Mouse (Mus musculus) CH12.LX (cell line): ENCODE data around the gene 1700066M21Rik. TPM values are rescaled to one million over a fixed set of nuclear protein-coding genes. Genes with fewer than 3 reads are reported as not detected.

Experiments used
- DNase-seq: peaks from one replicate; pipeline ENCODE4 v3.0.0-alpha.2; 2013; ENCODE audit errors: extremely low read depth
- H3K27ac ChIP-seq: 2 replicates; pipeline ENCODE4 v1.5.1; 2012; ENCODE audit warnings: low read depth, mild to moderate bottlenecking, control low read depth, moderate library complexity; ENCODE audit not compliant: insufficient read depth
- H3K27me3 ChIP-seq: replicated peaks from 2 replicates; pipeline ENCODE3; 2012; ENCODE audit warnings: inconsistent platforms
- H3K36me3 ChIP-seq, 2 experiments: replicated peaks in 1 of 2; 2 replicates each; pipeline versions ENCODE3 to v1.6.1; 2012; ENCODE audit warnings: inconsistent platforms in 1 of 2, low read length in 1 of 2, mild to moderate bottlenecking in 1 of 2, mixed read lengths in 1 of 2, moderate library complexity in 1 of 2; ENCODE audit not compliant: control insufficient read depth in 1 of 2, insufficient read depth in 1 of 2
- H3K4me1 ChIP-seq, 2 experiments: 2 replicates each; pipeline ENCODE4 v1.6.1; 2012; ENCODE audit warnings: inconsistent platforms in 1 of 2, moderate library complexity in 1 of 2; ENCODE audit not compliant: insufficient read depth in 2 of 2, control insufficient read depth in 1 of 2
- H3K4me2 ChIP-seq: 2 replicates; pipeline ENCODE4 v1.6.1; 2012; ENCODE audit warnings: low read depth, mild to moderate bottlenecking, control low read depth; ENCODE audit not compliant: poor library complexity, insufficient read depth, severe bottlenecking
- H3K4me3 ChIP-seq, 3 experiments: fragments of 150-350 bp in 1 of 3; sonication (generic) in 1 of 3; replicated peaks in 1 of 3; 2 replicates each; pipeline versions ENCODE3 to v1.5.1; 2011 to 2012; ENCODE audit warnings: low read depth in 2 of 3, low read length in 2 of 3, mild to moderate bottlenecking in 2 of 3, moderate library complexity in 2 of 3, control low read depth in 1 of 3, improper control_type of control experiment in 1 of 3, inconsistent platforms in 1 of 3, mixed read lengths in 1 of 3; ENCODE audit not compliant: poor library complexity in 1 of 3
- H3K79me2 ChIP-seq: replicated peaks from 2 replicates; pipeline ENCODE4 v1.6.1; 2012; ENCODE audit warnings: mild to moderate bottlenecking, moderate library complexity; ENCODE audit not compliant: control insufficient read depth, poor library complexity, insufficient read depth, severe bottlenecking; ENCODE audit errors: extremely low read depth
- H3K9ac ChIP-seq: 2 replicates; pipeline ENCODE4 v1.6.1; 2012; ENCODE audit warnings: low read depth, mild to moderate bottlenecking, control low read depth, moderate library complexity; ENCODE audit not compliant: insufficient read depth
- H3K9me3 ChIP-seq: replicated peaks from 2 replicates; pipeline ENCODE3; 2012; ENCODE audit warnings: low read length, inconsistent platforms, mixed read lengths
- BHLHE40 ChIP-seq: IDR thresholded peaks from 2 replicates; pipeline ENCODE4 v1.6.1; 2011; ENCODE audit warnings: mild to moderate bottlenecking, low read depth, low read length, improper control_type of control experiment
- CHD1 ChIP-seq: IDR thresholded peaks from 2 replicates; pipeline ENCODE4 v1.6.1; 2012; ENCODE audit warnings: low read depth, low read length, improper control_type of control experiment, inconsistent platforms
- CHD2 ChIP-seq: IDR thresholded peaks from 2 replicates; pipeline ENCODE4 v1.6.1; 2011; ENCODE audit warnings: low read length, improper control_type of control experiment
- CTCF ChIP-seq, 2 experiments: IDR thresholded peaks in 1 of 2; conservative IDR thresholded peaks in 1 of 2; 2 replicates each; pipeline ENCODE4 v1.5.1; 2011 to 2012; ENCODE audit warnings: low read depth in 2 of 2, low read length in 2 of 2, improper control_type of control experiment in 1 of 2, inconsistent platforms in 1 of 2, mild to moderate bottlenecking in 1 of 2, moderate library complexity in 1 of 2
- E2F4 ChIP-seq: IDR thresholded peaks from 2 replicates; pipeline ENCODE4 v1.6.1; 2011; ENCODE audit warnings: low read depth, low read length, improper control_type of control experiment; ENCODE audit not compliant: insufficient replicate concordance
- ELF1 ChIP-seq: IDR thresholded peaks from 2 replicates; pipeline ENCODE4 v1.6.1; 2014; ENCODE audit warnings: low read depth, mild to moderate bottlenecking, inconsistent platforms, low read length, improper control_type of control experiment
- EP300 ChIP-seq: IDR thresholded peaks from 2 replicates; pipeline ENCODE4 v1.6.1; 2011; ENCODE audit warnings: low read length, improper control_type of control experiment
- ETS1 ChIP-seq: conservative IDR thresholded peaks from 2 replicates; pipeline ENCODE4 v1.6.1; 2012; ENCODE audit warnings: low read depth, mild to moderate bottlenecking, inconsistent platforms, low read length, improper control_type of control experiment, moderate library complexity
- GABPA ChIP-seq: IDR thresholded peaks from 2 replicates; pipeline ENCODE4 v1.6.1; 2012; ENCODE audit warnings: low read depth, low read length, improper control_type of control experiment, inconsistent platforms; ENCODE audit not compliant: insufficient replicate concordance
- HCFC1 ChIP-seq: IDR thresholded peaks from 2 replicates; pipeline ENCODE4 v1.6.1; 2012; ENCODE audit warnings: low read depth, mild to moderate bottlenecking, inconsistent platforms, low read length, improper control_type of control experiment
- IRF4 ChIP-seq: IDR thresholded peaks from 2 replicates; pipeline ENCODE4 v1.6.1; 2014; ENCODE audit warnings: low read depth, mild to moderate bottlenecking, inconsistent platforms, low read length, improper control_type of control experiment
- JUN ChIP-seq: IDR thresholded peaks from 2 replicates; pipeline ENCODE4 v1.6.1; 2011; ENCODE audit warnings: low read depth, mild to moderate bottlenecking, low read length, improper control_type of control experiment, moderate library complexity; ENCODE audit not compliant: insufficient read depth
- JUND ChIP-seq: conservative IDR thresholded peaks from 2 replicates; pipeline ENCODE4 v1.6.1; 2011; ENCODE audit warnings: low read depth, low read length, improper control_type of control experiment
- KAT2A ChIP-seq: IDR thresholded peaks from 2 replicates; pipeline ENCODE4 v1.6.1; 2012; ENCODE audit warnings: low read length, improper control_type of control experiment, inconsistent platforms; ENCODE audit not compliant: insufficient replicate concordance
- MAFK ChIP-seq: IDR thresholded peaks from 2 replicates; pipeline ENCODE4 v1.6.1; 2011; ENCODE audit warnings: low read length, improper control_type of control experiment; ENCODE audit not compliant: insufficient replicate concordance
- MAX ChIP-seq: IDR thresholded peaks from 2 replicates; pipeline ENCODE4 v1.6.1; 2011; ENCODE audit warnings: low read length, improper control_type of control experiment
- MAZ ChIP-seq: IDR thresholded peaks from 2 replicates; pipeline ENCODE4 v1.6.1; 2012; ENCODE audit warnings: low read depth, mild to moderate bottlenecking, inconsistent platforms, low read length, improper control_type of control experiment, moderate library complexity
- MEF2A ChIP-seq: IDR thresholded peaks from 2 replicates; pipeline ENCODE4 v1.6.1; 2014; ENCODE audit warnings: low read depth, mild to moderate bottlenecking, inconsistent platforms, low read length, improper control_type of control experiment, borderline replicate concordance
- MXI1 ChIP-seq: IDR thresholded peaks from 2 replicates; pipeline ENCODE4 v1.6.1; 2011; ENCODE audit warnings: mild to moderate bottlenecking, low read depth, low read length, improper control_type of control experiment
- MYC ChIP-seq: IDR thresholded peaks from 2 replicates; pipeline ENCODE4 v1.6.1; 2011; ENCODE audit warnings: low read depth, mild to moderate bottlenecking, improper control_type of control experiment, low read length
- NELFE ChIP-seq: IDR thresholded peaks from 2 replicates; pipeline ENCODE4 v1.6.1; 2011; ENCODE audit warnings: low read depth, low read length, improper control_type of control experiment
- NRF1 ChIP-seq: IDR thresholded peaks from 2 replicates; pipeline ENCODE4 v1.6.1; 2014; ENCODE audit warnings: low read depth, mild to moderate bottlenecking, inconsistent platforms, low read length, improper control_type of control experiment, moderate library complexity
- PAX5 ChIP-seq: IDR thresholded peaks from 2 replicates; pipeline ENCODE4 v1.6.1; 2012; ENCODE audit warnings: low read length, inconsistent platforms, mixed read lengths
- POLR2A ChIP-seq: IDR thresholded peaks from 2 replicates; pipeline ENCODE4 v1.6.1; 2011; ENCODE audit warnings: low read depth, mild to moderate bottlenecking, improper control_type of control experiment, low read length
- POLR2AphosphoS2 ChIP-seq: IDR thresholded peaks from 2 replicates; pipeline ENCODE4 v1.6.1; 2011; ENCODE audit warnings: low read depth, low read length, improper control_type of control experiment
- RAD21 ChIP-seq: IDR thresholded peaks from 2 replicates; pipeline ENCODE4 v1.6.1; 2011; ENCODE audit warnings: low read depth, mild to moderate bottlenecking, low read length, improper control_type of control experiment, moderate library complexity
- RCOR1 ChIP-seq: conservative IDR thresholded peaks from 2 replicates; pipeline ENCODE4 v1.6.1; 2012; ENCODE audit warnings: low read depth, mild to moderate bottlenecking, inconsistent platforms, low read length, improper control_type of control experiment
- SIN3A ChIP-seq: IDR thresholded peaks from 2 replicates; pipeline ENCODE4 v1.6.1; 2012; ENCODE audit warnings: low read length, improper control_type of control experiment, inconsistent platforms
- SMC3 ChIP-seq: IDR thresholded peaks from 2 replicates; pipeline ENCODE4 v1.6.1; 2011; ENCODE audit warnings: low read depth, low read length, improper control_type of control experiment
- TBP ChIP-seq: conservative IDR thresholded peaks from 2 replicates; pipeline ENCODE4 v1.6.1; 2011; ENCODE audit warnings: low read depth, low read length, improper control_type of control experiment
- TCF12 ChIP-seq: IDR thresholded peaks from 2 replicates; pipeline ENCODE4 v1.6.1; 2014; ENCODE audit warnings: low read depth, mild to moderate bottlenecking, inconsistent platforms, low read length, improper control_type of control experiment
- UBTF ChIP-seq: IDR thresholded peaks from 2 replicates; pipeline ENCODE4 v1.6.1; 2012; ENCODE audit warnings: low read depth, mild to moderate bottlenecking, inconsistent platforms, low read length, improper control_type of control experiment, moderate library complexity
- USF1 ChIP-seq: IDR thresholded peaks from 2 replicates; pipeline ENCODE4 v1.6.1; 2014; ENCODE audit warnings: low read depth, mild to moderate bottlenecking, inconsistent platforms, low read length, improper control_type of control experiment
- USF2 ChIP-seq: conservative IDR thresholded peaks from 2 replicates; pipeline ENCODE4 v1.6.1; 2011; ENCODE audit warnings: low read depth, low read length, improper control_type of control experiment
- ZC3H11A ChIP-seq: IDR thresholded peaks from 2 replicates; pipeline ENCODE4 v1.6.1; 2012; ENCODE audit warnings: low read depth, mild to moderate bottlenecking, inconsistent platforms, low read length, improper control_type of control experiment
- ZKSCAN1 ChIP-seq: IDR thresholded peaks from 2 replicates; pipeline ENCODE4 v1.6.1; 2012; ENCODE audit warnings: low read depth, inconsistent platforms, low read length, improper control_type of control experiment, borderline replicate concordance
- ZMIZ1 ChIP-seq: IDR thresholded peaks from 2 replicates; pipeline ENCODE4 v1.6.1; 2012; ENCODE audit warnings: low read depth, mild to moderate bottlenecking, inconsistent platforms, low read length, improper control_type of control experiment
- ZNF384 ChIP-seq: IDR thresholded peaks from 2 replicates; pipeline ENCODE4 v1.6.1; 2012; ENCODE audit warnings: low read depth, low read length, improper control_type of control experiment, inconsistent platforms
- dilution Hi-C: fragments of 300-500 bp; cut with MboI; formaldehyde crosslinking; loops from 2 replicates; pipeline ENCODE4 v1.14.3; 2020; ENCODE audit warnings: low sequenced_read_pairs; ENCODE audit not compliant: extremely low pct_unique_long_range_greater_than_20kb, extremely low pct_ligation_motif_present
- in situ Hi-C: fragments of 300-500 bp; cut with MboI; formaldehyde crosslinking; loops from 3 replicates; pipeline ENCODE4 v1.14.3; 2019; ENCODE audit warnings: low sequenced_read_pairs, low pct_ligation_motif_present, low pct_unique_long_range_greater_than_20kb, mixed read lengths
- polyA plus RNA-seq: library from polyadenylated mRNA; unstranded; fragments of >175 nt; gene quantifications from 2 replicates; pipeline ENCODE4 v1.2.1, GENCODE M21; 2012; ENCODE audit warnings: low read depth; ENCODE audit not compliant: insufficient read length
- total RNA-seq, 2 experiments: library from RNA; depleted of rRNA; stranded (reverse); fragments of 300-350 nt in 1 of 2; fragments of >200 nt in 1 of 2; gene quantifications; 2 replicates each; pipeline ENCODE4 v1.2.3; 2012 to 2014

Gene 1700066M21Rik
- total and polyA plus RNA-seq, 3 experiments: 7.0 to 17.4 (median 8.0) TPM

DNA sequence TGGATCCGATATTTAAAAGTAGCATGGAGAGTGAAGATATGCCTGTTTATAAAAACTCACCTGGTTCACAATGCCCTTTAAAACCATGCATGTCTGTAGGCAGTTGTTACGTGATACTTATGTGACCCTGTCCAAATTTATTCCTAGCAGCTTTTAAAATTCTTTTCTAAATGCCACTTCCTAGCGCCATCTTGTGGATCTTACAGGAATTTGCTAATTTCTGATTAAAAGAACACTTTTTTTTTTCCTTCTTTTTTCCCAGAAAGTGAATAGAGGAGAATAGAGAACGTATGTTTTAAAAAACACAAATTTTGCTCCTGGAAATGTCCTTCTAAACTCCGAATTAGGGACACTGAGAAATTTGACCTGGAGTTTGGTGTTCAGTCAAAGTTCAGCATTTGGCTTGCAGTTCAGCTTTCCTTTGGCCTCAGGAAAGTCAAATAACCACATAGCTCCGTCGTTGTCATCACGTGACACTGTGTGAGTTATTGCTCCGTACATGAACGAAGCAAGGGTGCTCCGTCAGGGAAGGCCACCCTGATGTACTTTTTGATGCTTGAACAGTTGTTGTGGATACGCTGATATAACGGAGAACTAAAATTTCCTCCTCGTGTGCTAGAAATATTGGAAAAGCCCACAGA, 38.1 kb upstream of the 1700066M21Rik start:
- Histone ChIP-seq H3K4me1 (peaks cover 0 to 5% of the 10 kb centered on the region in 2 experiments; a peak in 1 of 4 replicates), H3K27ac (no peak overlapping the region), H3K9ac (no peak overlapping the region), H3K9me3 (no peaks in the 10 kb centered on the region), H3K27me3 (no peaks in the 10 kb centered on the region), H3K4me2 (no peak overlapping the region), H3K79me2 (no peaks in the 10 kb centered on the region), H3K36me3 (no peaks in the 10 kb centered on the region), H3K4me3 (no peak overlapping the region)
- in situ Hi-C loops: no loop called here
- no peak for TF ChIP-seq ELF1
- TF ChIP-seq KAT2A: no peak
- TF ChIP-seq CTCF (conservative IDR thresholded peaks at IDR 0.05 in 1 of 2, IDR thresholded peaks at IDR 0.05 in 1 of 2; ENCODE audit: low read depth in 2 of 2, low read length in 2 of 2): peak; percentile 41 to 80; a peak in 3 of 4 replicates
- TF ChIP-seq EP300: no peak
- no peak for TF ChIP-seq CHD2
- TF ChIP-seq ZC3H11A: peak; percentile 34; the same call in 1 of the 2 replicates
- TF ChIP-seq ZNF384: peak; percentile 91
- no peak; the same call in 1 of the 2 replicates for TF ChIP-seq SIN3A
- TF ChIP-seq TCF12: no peak
- no peak for TF ChIP-seq E2F4
- TF ChIP-seq IRF4: no peak
- TF ChIP-seq JUND: no peak
- TF ChIP-seq RCOR1: no peak
- TF ChIP-seq HCFC1: no peak
- TF ChIP-seq UBTF: no peak
- no peak for TF ChIP-seq TBP
- 0 out of 2 replicates have a peak, but pooled peaks have one; percentile 32 for TF ChIP-seq MYC
- no peak for TF ChIP-seq MAZ
- TF ChIP-seq JUN: no peak
- peak; percentile 84 for TF ChIP-seq SMC3
- TF ChIP-seq POLR2A: no peak
- no peak for TF ChIP-seq NELFE
- TF ChIP-seq USF2: peak; percentile 54
- TF ChIP-seq MAFK: no peak
- TF ChIP-seq ZKSCAN1: no peak
- no peak for TF ChIP-seq GABPA
- peak; percentile 39 for TF ChIP-seq BHLHE40
- no peak for TF ChIP-seq MAX
- no peak for TF ChIP-seq NRF1
- TF ChIP-seq ETS1: no peak
- TF ChIP-seq CHD1: no peak
- TF ChIP-seq USF1: peak; percentile 61
- TF ChIP-seq PAX5: no peak
- peak; percentile 92 for TF ChIP-seq RAD21
- TF ChIP-seq MXI1: no peak
- no peak for TF ChIP-seq ZMIZ1
- TF ChIP-seq POLR2AphosphoS2: no peak
- no peak for TF ChIP-seq MEF2A
- dilution Hi-C loops: no loop called here
- DNase-seq: peak; percentile 37
